Mouse (Mus musculus): ENCODE data around the gene Gjc1. TPM values are rescaled to one million over a fixed set of nuclear protein-coding genes. Genes with fewer than 3 reads are reported as not detected.
A peak's percentile ranks its signal among the peaks of the same experiment; 100 is the strongest.

Gene Gjc1
- polyA plus RNA-seq, 1 experiment from 2014 or later = 1.6 TPM

GRCm38 (mm10) chr11:102836146-102836545 is 16.6 kb upstream of the Gjc1 start:
- H3K4me2 ChIP-seq = no peak overlapping the region
- H3K27me3 ChIP-seq = no peaks in the 10 kb centered on the region; the same call in 1 of the 2 replicates
- H3K27ac ChIP-seq (replicated peaks) = no peak overlapping the region
- no peak overlapping the region for H3K9ac ChIP-seq
- no peaks in the 10 kb centered on the region for H3K9me3 ChIP-seq (replicated peaks)
- H3K4me1 ChIP-seq (replicated peaks) = no peaks in the 10 kb centered on the region
- 86% methylated on average over 9 of the region's 9 CpGs for WGBS (ENCODE audit: insufficient replicate concordance)
- no peak for ATAC-seq (ENCODE audit: insufficient read depth)
- H3K36me3 ChIP-seq (replicated peaks) = peaks cover 47% of the 10 kb centered on the region
- H3K4me3 ChIP-seq (replicated peaks) = no peak overlapping the region

- no peak for ATAC-seq (ENCODE audit: insufficient read depth)
- Histone ChIP-seq H3K4me1 (replicated peaks) (no peaks in the 10 kb centered on the region), H3K27me3 (peaks cover 4% of the 10 kb centered on the region; the same call in 1 of the 2 replicates), H3K4me2 (no peak within 1 kb of the TSS), H3K27ac (replicated peaks) (no peak within 1 kb of the TSS), H3K9me3 (replicated peaks) (no peaks in the 10 kb centered on the region), H3K9ac (no peak within 1 kb of the TSS), H3K4me3 (replicated peaks) (no peak within 1 kb of the TSS), H3K36me3 (replicated peaks) (peaks cover 42% of the 10 kb centered on the region)
- WGBS (ENCODE audit: insufficient replicate concordance) = 60% methylated on average over 4 of the region's 4 CpGs
Measured at GRCm38 (mm10) chr11:102835549-102835948, 16.0 kb upstream of the Gjc1 start, which contains the start of gene Higd1b. Gene Higd1b (plus strand): TSS chr11:102835849.

- no peak for ATAC-seq (ENCODE audit: insufficient read depth)
- 81% methylated on average over 10 of the region's 10 CpGs for WGBS (ENCODE audit: insufficient replicate concordance)
- Histone ChIP-seq H3K36me3 (replicated peaks) (peaks cover 28% of the 10 kb centered on the region), H3K4me3 (replicated peaks) (no peak overlapping the region), H3K9me3 (replicated peaks) (no peaks in the 10 kb centered on the region), H3K9ac (no peak overlapping the region), H3K27me3 (peaks cover 4% of the 10 kb centered on the region; the same call in 1 of the 2 replicates), H3K4me2 (no peak overlapping the region), H3K4me1 (replicated peaks) (no peaks in the 10 kb centered on the region), H3K27ac (replicated peaks) (no peak overlapping the region)
Measured at GRCm38 (mm10) chr11:102834219-102834618, 14.7 kb upstream of the Gjc1 start.

GRCm38 (mm10) chr11:102832700-102833297 is 13.3 kb upstream of the Gjc1 start:
- Histone ChIP-seq H3K9ac (no peak overlapping the region), H3K4me2 (no peak overlapping the region), H3K9me3 (replicated peaks) (no peaks in the 10 kb centered on the region), H3K27ac (replicated peaks) (no peak overlapping the region), H3K27me3 (peaks cover 4% of the 10 kb centered on the region; the same call in 1 of the 2 replicates), H3K4me1 (replicated peaks) (no peaks in the 10 kb centered on the region), H3K36me3 (replicated peaks) (peaks cover 14% of the 10 kb centered on the region), H3K4me3 (replicated peaks) (no peak overlapping the region)
- ATAC-seq (ENCODE audit: insufficient read depth) = no peak
- WGBS (ENCODE audit: insufficient replicate concordance) = 59% methylated on average over 18 of the region's 18 CpGs

GRCm38 (mm10) chr11:102830276-102830675 is 10.8 kb upstream of the Gjc1 start:
- Histone ChIP-seq H3K9me3 (replicated peaks) (no peaks in the 10 kb centered on the region), H3K4me2 (no peak overlapping the region), H3K9ac (no peak overlapping the region), H3K27me3 (peaks cover 5% of the 10 kb centered on the region; the same call in 1 of the 2 replicates), H3K4me3 (replicated peaks) (no peak overlapping the region), H3K36me3 (replicated peaks) (no peaks in the 10 kb centered on the region), H3K27ac (replicated peaks) (no peak overlapping the region), H3K4me1 (replicated peaks) (no peaks in the 10 kb centered on the region)
- ATAC-seq (ENCODE audit: insufficient read depth) = no peak
- WGBS (ENCODE audit: insufficient replicate concordance) = 51% methylated on average over 4 of the region's 4 CpGs

- 38% methylated on average over 4 of the region's 4 CpGs for WGBS (ENCODE audit: insufficient replicate concordance)
Measured at GRCm38 (mm10) chr11:102827097-102827496, 7.6 kb upstream of the Gjc1 start.

GRCm38 (mm10) chr11:102826476-102826875 is 7.0 kb upstream of the Gjc1 start:
- 68% methylated on average over 2 of the region's 2 CpGs for WGBS (ENCODE audit: insufficient replicate concordance)
- peaks cover 31% of the 10 kb centered on the region for H3K27me3 ChIP-seq
- no peak overlapping the region for H3K4me2 ChIP-seq
- H3K9me3 ChIP-seq (replicated peaks) = no peaks in the 10 kb centered on the region
- no peak overlapping the region for H3K4me3 ChIP-seq (replicated peaks)
- no peaks in the 10 kb centered on the region for H3K4me1 ChIP-seq (replicated peaks)
- H3K36me3 ChIP-seq (replicated peaks) = no peaks in the 10 kb centered on the region
- no peak overlapping the region for H3K27ac ChIP-seq (replicated peaks)
- no peak for ATAC-seq (ENCODE audit: insufficient read depth)
- no peak overlapping the region for H3K9ac ChIP-seq

More at GRCm38 (mm10) chr11:102827097-102827496, 7.6 kb upstream of the Gjc1 start:
- H3K4me2 ChIP-seq = no peak overlapping the region
- H3K4me1 ChIP-seq (replicated peaks) = no peaks in the 10 kb centered on the region
- H3K27ac ChIP-seq (replicated peaks) = no peak overlapping the region
- H3K9ac ChIP-seq = no peak overlapping the region
- H3K36me3 ChIP-seq (replicated peaks) = no peaks in the 10 kb centered on the region
- no peak overlapping the region for H3K4me3 ChIP-seq (replicated peaks)
- no peaks in the 10 kb centered on the region for H3K9me3 ChIP-seq (replicated peaks)
- ATAC-seq (ENCODE audit: insufficient read depth) = no peak
- H3K27me3 ChIP-seq = peaks cover 27% of the 10 kb centered on the region

GRCm38 (mm10) chr11:102821231-102821630 is 1.7 kb upstream of the Gjc1 start:
- Histone ChIP-seq H3K9me3 (replicated peaks) (no peaks in the 10 kb centered on the region), H3K4me2 (no peak overlapping the region), H3K9ac (no peak overlapping the region), H3K27ac (replicated peaks) (no peak overlapping the region), H3K4me1 (replicated peaks) (peaks cover 11% of the 10 kb centered on the region), H3K4me3 (replicated peaks) (no peak overlapping the region), H3K27me3 (peaks cover 79% of the 10 kb centered on the region), H3K36me3 (replicated peaks) (no peaks in the 10 kb centered on the region)
- no peak for ATAC-seq (ENCODE audit: insufficient read depth)
- WGBS (ENCODE audit: insufficient replicate concordance) = 31% methylated on average over 6 of the region's 6 CpGs

- Histone ChIP-seq H3K27me3 (peaks cover 85% of the 10 kb centered on the region), H3K27ac (replicated peaks) (no peak overlapping the region)
- 9% methylated on average over 3 of the region's 3 CpGs for WGBS (ENCODE audit: insufficient replicate concordance)
Measured at GRCm38 (mm10) chr11:102820432-102820831, 932 bp upstream of the Gjc1 start.

GRCm38 (mm10) chr11:102819783-102820385 is 384 bp upstream of the Gjc1 start:
- Histone ChIP-seq H3K27me3 (peaks cover 85% of the 10 kb centered on the region), H3K9ac (no peak overlapping the region), H3K4me2 (peak overlapping the region; percentile 69; the same call in 1 of the 2 replicates), H3K27ac (replicated peaks) (no peak overlapping the region), H3K9me3 (replicated peaks) (no peaks in the 10 kb centered on the region), H3K36me3 (replicated peaks) (no peaks in the 10 kb centered on the region), H3K4me1 (replicated peaks) (peaks cover 11% of the 10 kb centered on the region), H3K4me3 (replicated peaks) (peak overlapping the region; percentile 51; the same call in 1 of the 2 replicates)
- 6% methylated on average over 14 of the region's 14 CpGs for WGBS (ENCODE audit: insufficient replicate concordance)
- ATAC-seq (ENCODE audit: insufficient read depth) = no peak

More at GRCm38 (mm10) chr11:102820432-102820831, 932 bp upstream of the Gjc1 start:
- no peak for ATAC-seq (ENCODE audit: insufficient read depth)
- H3K4me2 ChIP-seq = no peak overlapping the region
- no peak overlapping the region for H3K4me3 ChIP-seq (replicated peaks)
- no peak overlapping the region for H3K9ac ChIP-seq
- H3K4me1 ChIP-seq (replicated peaks) = peaks cover 11% of the 10 kb centered on the region
- H3K36me3 ChIP-seq (replicated peaks) = no peaks in the 10 kb centered on the region
- H3K9me3 ChIP-seq (replicated peaks) = no peaks in the 10 kb centered on the region

GRCm38 (mm10) chr11:102818121-102819020 is 1.1 kb downstream of the Gjc1 start:
- WGBS (ENCODE audit: insufficient replicate concordance) = 1% methylated on average over 74 of the region's 92 CpGs
- Histone ChIP-seq H3K9ac (no peak overlapping the region), H3K36me3 (replicated peaks) (no peaks in the 10 kb centered on the region), H3K4me1 (replicated peaks) (peaks cover 11% of the 10 kb centered on the region), H3K27ac (replicated peaks) (no peak overlapping the region), H3K27me3 (peaks cover 87% of the 10 kb centered on the region), H3K4me3 (replicated peaks) (peak overlapping the region; percentile 51), H3K4me2 (peak overlapping the region; percentile 69), H3K9me3 (replicated peaks) (no peaks in the 10 kb centered on the region)
- ATAC-seq (ENCODE audit: insufficient read depth) = no peak

Measured in liver, embryonic 15.5 days (tissue).